Mouse (Mus musculus) spleen, adult 2 months (tissue): ENCODE results near the gene Zbtb12.

Source experiments
- CTCF ChIP-seq: fragments of 200-500 bp; IDR thresholded peaks from 2 replicates; pipeline ENCODE4 v1.5.1; 2011; ENCODE audit warnings: mild to moderate bottlenecking, inconsistent platforms; ENCODE audit not compliant: insufficient read depth, insufficient read length, insufficient replicate concordance; ENCODE audit errors: extremely low read depth
- POLR2A ChIP-seq: fragments of 200-500 bp; IDR thresholded peaks from 2 replicates; pipeline ENCODE4 v1.6.1; 2011; ENCODE audit warnings: low read depth, low read length, inconsistent platforms

DNA sequence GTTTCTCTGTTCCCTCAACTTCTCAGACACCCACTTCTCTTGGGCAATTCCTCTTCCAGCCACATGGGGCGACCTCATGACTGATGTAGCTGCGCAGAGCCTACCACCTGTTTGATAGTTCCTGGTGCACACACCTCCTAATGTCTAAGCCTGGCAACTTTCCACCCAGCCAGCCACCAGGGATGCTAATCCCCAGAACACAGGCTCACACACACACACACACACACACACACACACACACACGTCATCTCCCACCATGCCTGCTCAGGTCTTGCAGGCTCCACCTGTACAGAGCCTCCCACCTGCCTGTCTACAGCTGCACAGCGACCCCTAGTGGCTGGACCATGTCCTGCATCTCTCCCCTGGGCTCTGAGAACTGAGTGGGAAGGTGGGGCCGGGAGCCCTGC, 32.7 kb downstream of the Zbtb12 start:
- TF ChIP-seq CTCF (peak; percentile 98), POLR2A (no peak)
